Mouse (Mus musculus): ENCODE results near the gene Cnih2. TPM values are rescaled to one million over a fixed set of nuclear protein-coding genes. Genes with fewer than 3 reads are reported as not detected.

Gene Cnih2
- total and polyA plus RNA-seq, 3 experiments, result 0.72 to 1.7 TPM; not detected in 1

DNA sequence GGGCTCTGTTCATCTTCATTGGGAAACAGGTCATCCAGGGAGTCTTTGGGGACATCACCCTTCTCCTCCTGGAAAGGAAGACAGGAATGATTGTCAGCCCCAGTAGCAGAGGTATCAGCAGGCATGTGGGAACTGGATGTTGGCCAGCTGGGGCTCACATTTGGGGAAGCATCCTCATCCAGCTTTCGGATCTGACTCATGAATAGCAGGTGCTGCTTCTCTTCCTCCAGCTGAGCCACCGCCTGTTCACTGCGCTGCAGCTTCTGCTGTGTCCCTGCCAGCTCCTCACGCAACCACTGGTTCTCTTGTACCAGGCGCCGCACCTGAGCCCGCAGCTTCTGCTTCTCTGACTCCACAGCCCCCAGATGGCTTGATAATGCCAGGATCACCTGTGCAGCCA, 15.5 kb upstream of the Cnih2 start:
- no peak overlapping the region for H3K9ac ChIP-seq (ENCODE audit: insufficient read depth, low read depth)
- H3K79me2 ChIP-seq (replicated peaks; ENCODE audit: control insufficient read depth, extremely low read depth, insufficient read depth, poor library complexity, severe bottlenecking), result no peaks in the 10 kb centered on the region
- no peak for DNase-seq (ENCODE audit: extremely low read depth)
- H3K27ac ChIP-seq (ENCODE audit: insufficient read depth, low read depth), result no peak overlapping the region
- H3K4me1 ChIP-seq (ENCODE audit: control insufficient read depth in 1 of 2, insufficient read depth in 2 of 2), result peaks cover 9 to 12% of the 10 kb centered on the region in 2 experiments
- in situ Hi-C loops (cut with MboI; ENCODE audit: low pct_ligation_motif_present, low pct_unique_long_range_greater_than_20kb, low sequenced_read_pairs), result no loop called here
- dilution Hi-C loops (cut with MboI; ENCODE audit: extremely low pct_ligation_motif_present, extremely low pct_unique_long_range_greater_than_20kb, low sequenced_read_pairs), result no loop called here
- H3K36me3 ChIP-seq (replicated peaks in 1 of 2; ENCODE audit: control insufficient read depth in 1 of 2, insufficient read depth in 1 of 2, low read length in 1 of 2), result peaks cover 18 to 60% of the 10 kb centered on the region in 2 experiments
- peaks cover 5% of the 10 kb centered on the region for H3K27me3 ChIP-seq (replicated peaks)
- no peak overlapping the region for H3K4me2 ChIP-seq (ENCODE audit: insufficient read depth, low read depth, poor library complexity, severe bottlenecking)
- H3K9me3 ChIP-seq (replicated peaks; ENCODE audit: low read length), result no peaks in the 10 kb centered on the region
- no peak overlapping the region for H3K4me3 ChIP-seq (replicated peaks in 1 of 3; ENCODE audit: low read depth in 2 of 3, low read length in 2 of 3, poor library complexity in 1 of 3)
- TF ChIP-seq KAT2A (IDR thresholded peaks at IDR 0.05; ENCODE audit: insufficient replicate concordance, low read length), result no peak
- TF ChIP-seq NRF1 (IDR thresholded peaks at IDR 0.05; ENCODE audit: low read depth, low read length), result no peak
- TF ChIP-seq MAFK (IDR thresholded peaks at IDR 0.05; ENCODE audit: insufficient replicate concordance, low read length), result no peak
- no peak for TF ChIP-seq ZMIZ1 (IDR thresholded peaks at IDR 0.05; ENCODE audit: low read depth, low read length)
- TF ChIP-seq EP300 (IDR thresholded peaks at IDR 0.05; ENCODE audit: low read length), result no peak
- TF ChIP-seq MXI1 (IDR thresholded peaks at IDR 0.05; ENCODE audit: low read depth, low read length), result no peak
- no peak for TF ChIP-seq MYC (IDR thresholded peaks at IDR 0.05; ENCODE audit: low read depth, low read length)
- TF ChIP-seq TCF12 (IDR thresholded peaks at IDR 0.05; ENCODE audit: low read depth, low read length), result no peak
- TF ChIP-seq ELF1 (IDR thresholded peaks at IDR 0.05; ENCODE audit: low read depth, low read length), result no peak
- no peak for TF ChIP-seq POLR2A (IDR thresholded peaks at IDR 0.05; ENCODE audit: low read depth, low read length)

DNA sequence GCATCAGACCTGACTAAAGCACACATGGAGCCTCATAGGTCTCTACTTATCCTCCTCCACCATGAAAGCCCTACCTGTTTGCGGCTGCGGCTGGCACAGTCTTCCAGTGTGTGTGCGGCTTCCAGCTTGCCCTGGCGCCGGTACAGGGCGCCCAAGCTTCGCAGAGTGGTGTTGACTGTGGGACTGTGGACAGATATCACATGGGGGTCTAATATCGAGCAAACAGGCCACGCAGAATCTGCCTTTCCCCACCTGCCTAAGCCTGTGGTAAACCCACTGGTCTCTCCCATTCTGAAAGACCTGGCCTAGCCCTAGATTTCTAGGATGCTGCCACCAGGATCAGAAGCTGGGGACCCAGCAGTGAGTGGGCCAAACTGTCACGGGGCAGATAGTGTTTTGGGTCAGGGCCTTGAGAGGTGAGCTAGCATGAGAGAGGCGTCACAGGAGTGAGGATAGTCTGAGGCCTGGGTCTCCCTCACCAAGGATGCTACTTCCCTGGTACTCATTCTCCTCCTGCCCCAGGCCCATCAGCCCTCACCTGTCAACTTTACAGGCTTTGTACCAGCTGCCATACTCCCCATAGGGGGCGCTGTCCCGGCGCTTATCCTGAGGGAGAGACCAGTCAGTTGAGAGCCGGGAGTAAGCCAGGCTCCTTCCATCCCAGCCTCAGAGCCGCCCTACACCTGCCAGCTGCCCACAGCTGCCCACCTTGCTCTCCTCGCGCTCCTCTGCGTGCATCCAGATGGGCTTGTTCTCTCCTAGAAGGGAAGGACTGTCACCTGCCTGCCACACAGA, 11.5 kb upstream of the Cnih2 start:
- no peak for TF ChIP-seq MAZ (IDR thresholded peaks at IDR 0.05; ENCODE audit: low read depth, low read length)
- no peak for TF ChIP-seq JUND (conservative IDR thresholded peaks at IDR 0.05; ENCODE audit: low read depth, low read length)
- no peak for TF ChIP-seq MXI1 (IDR thresholded peaks at IDR 0.05; ENCODE audit: low read depth, low read length)
- TF ChIP-seq MYC (IDR thresholded peaks at IDR 0.05; ENCODE audit: low read depth, low read length), result no peak
- no peak for TF ChIP-seq ELF1 (IDR thresholded peaks at IDR 0.05; ENCODE audit: low read depth, low read length)
- no peak for TF ChIP-seq E2F4 (IDR thresholded peaks at IDR 0.05; ENCODE audit: insufficient replicate concordance, low read depth, low read length)
- TF ChIP-seq GABPA (IDR thresholded peaks at IDR 0.05; ENCODE audit: insufficient replicate concordance, low read depth, low read length), result no peak
- peak in 1 of 2 experiments; percentile 56; a peak in 2 of 4 replicates for TF ChIP-seq CTCF (conservative IDR thresholded peaks at IDR 0.05 in 1 of 2, IDR thresholded peaks at IDR 0.05 in 1 of 2; ENCODE audit: low read depth in 2 of 2, low read length in 2 of 2)
- dilution Hi-C loops (cut with MboI; ENCODE audit: extremely low pct_ligation_motif_present, extremely low pct_unique_long_range_greater_than_20kb, low sequenced_read_pairs), result no loop called here
- peak; percentile 38 for DNase-seq (ENCODE audit: extremely low read depth)

More for the DNA sequence above, 11.5 kb upstream of the Cnih2 start:
- Histone ChIP-seq H3K4me2 (ENCODE audit: insufficient read depth, low read depth, poor library complexity, severe bottlenecking) (no peak overlapping the region), H3K27ac (ENCODE audit: insufficient read depth, low read depth) (no peak overlapping the region), H3K4me3 (replicated peaks in 1 of 3; ENCODE audit: low read depth in 2 of 3, low read length in 2 of 3, poor library complexity in 1 of 3) (no peak overlapping the region), H3K9ac (ENCODE audit: insufficient read depth, low read depth) (no peak overlapping the region), H3K9me3 (replicated peaks; ENCODE audit: low read length) (no peaks in the 10 kb centered on the region), H3K79me2 (replicated peaks; ENCODE audit: control insufficient read depth, extremely low read depth, insufficient read depth, poor library complexity, severe bottlenecking) (peaks cover 5% of the 10 kb centered on the region; the same call in 1 of the 2 replicates), H3K27me3 (replicated peaks) (no peaks in the 10 kb centered on the region), H3K36me3 (replicated peaks in 1 of 2; ENCODE audit: control insufficient read depth in 1 of 2, insufficient read depth in 1 of 2, low read length in 1 of 2) (peaks cover 21 to 66% of the 10 kb centered on the region in 2 experiments), H3K4me1 (ENCODE audit: control insufficient read depth in 1 of 2, insufficient read depth in 2 of 2) (peaks cover 6 to 19% of the 10 kb centered on the region in 2 experiments; a peak in 3 of 4 replicates)
- in situ Hi-C loops (cut with MboI; ENCODE audit: low pct_ligation_motif_present, low pct_unique_long_range_greater_than_20kb, low sequenced_read_pairs), result no loop called here
